Mouse (Mus musculus) stomach, embryonic 14.5 days (tissue): ENCODE data around the gene Prkd2. TPM values are rescaled to one million over a fixed set of nuclear protein-coding genes. Genes with fewer than 3 reads are reported as not detected.

ENCODE experiments used
- ATAC-seq: fragments of 200-750 bp; cut with Nextera tagmentation; 2 replicates; pipeline ENCODE4 v1.8.0; 2017; ENCODE audit warnings: low read depth, moderate TSS enrichment; ENCODE audit not compliant: insufficient number of reproducible peaks, insufficient read depth, low FRiP score
- H3K27ac ChIP-seq: fragments of 300-500 bp; sonication (generic); 2 replicates; pipeline ENCODE4 v1.5.1; 2014; ENCODE audit warnings: mild to moderate bottlenecking, low read length, moderate library complexity, mixed read lengths
- H3K27me3 ChIP-seq: fragments of 300-500 bp; sonication (generic); 2 replicates; pipeline ENCODE4 v1.6.1; 2014; ENCODE audit warnings: low read length, control low read depth, mixed read lengths; ENCODE audit not compliant: control insufficient read depth, insufficient read depth
- H3K36me3 ChIP-seq: fragments of 300-500 bp; sonication (generic); 2 replicates; pipeline ENCODE4 v1.6.1; 2014; ENCODE audit warnings: mild to moderate bottlenecking, control low read depth, low read length, moderate library complexity, mixed read lengths; ENCODE audit not compliant: control insufficient read depth, insufficient read depth
- H3K4me1 ChIP-seq: fragments of 300-500 bp; sonication (generic); 2 replicates; pipeline ENCODE4 v1.6.1; 2014; ENCODE audit warnings: low read length, control low read depth, mixed read lengths; ENCODE audit not compliant: control insufficient read depth, insufficient read depth
- H3K4me2 ChIP-seq: fragments of 300-500 bp; sonication (generic); replicated peaks from 2 replicates; pipeline ENCODE4 v1.6.1; 2014; ENCODE audit warnings: low read depth, low read length, control low read depth
- H3K4me3 ChIP-seq: fragments of 300-500 bp; sonication (generic); 2 replicates; pipeline ENCODE4 v1.5.1; 2014; ENCODE audit warnings: low read depth, low read length, control low read depth
- H3K9ac ChIP-seq: fragments of 300-500 bp; sonication (generic); replicated peaks from 2 replicates; pipeline ENCODE4 v1.6.1; 2014; ENCODE audit warnings: low read depth, mild to moderate bottlenecking, control low read depth, low read length, moderate library complexity, mixed read lengths
- H3K9me3 ChIP-seq: fragments of 300-500 bp; sonication (generic); 2 replicates; pipeline ENCODE4 v1.6.1; 2016; ENCODE audit warnings: low read depth, low read length, control low read depth; ENCODE audit not compliant: control insufficient read depth
- WGBS: fragments of 180-500 bp; shearing (Covaris S2); extraction: QIAGEN DNeasy Blood & Tissue Kit; methylation state at CpG from one replicate; pipeline ENCODE4 v1.1.7; 2014; 5-methylcytosine and 5-hydroxymethylcytosine counted together
- polyA plus RNA-seq: library from polyadenylated mRNA; unstranded; fragments of >200 nt; fragmentation: Nextera tagmentation; extraction: Ambion mirVana; gene quantifications from 2 replicates; pipeline ENCODE4 v1.2.1, GENCODE M21; 2014

Gene Prkd2
- polyA plus RNA-seq, 1 experiment from 2014 or later, result 14.6 TPM

GRCm38 (mm10) chr7:16913806-16914452, 71.2 kb downstream of the Prkd2 start:
- Histone ChIP-seq H3K4me3 (no peak overlapping the region), H3K27ac (no peak overlapping the region), H3K9me3 (no peaks in the 10 kb centered on the region), H3K4me1 (peaks cover 5% of the 10 kb centered on the region; the same call in 1 of the 2 replicates), H3K4me2 (no peak overlapping the region), H3K27me3 (no peaks in the 10 kb centered on the region), H3K9ac (no peak overlapping the region; the same call in 1 of the 2 replicates), H3K36me3 (peaks cover 46% of the 10 kb centered on the region)
- ATAC-seq, result peak; percentile 59; the same call in 1 of the 2 replicates
- WGBS, result 29% methylated on average over 10 of the region's 10 CpGs

GRCm38 (mm10) chr7:16914453-16915343, 72.0 kb downstream of the Prkd2 start:
- Histone ChIP-seq H3K4me3 (no peak overlapping the region), H3K9ac (0 out of 2 replicates have a peak overlapping the region, but pooled peaks have one; percentile 21), H3K36me3 (peaks cover 54% of the 10 kb centered on the region), H3K4me2 (no peak overlapping the region), H3K27me3 (no peaks in the 10 kb centered on the region), H3K4me1 (peaks cover 2% of the 10 kb centered on the region; the same call in 1 of the 2 replicates), H3K27ac (no peak overlapping the region), H3K9me3 (no peaks in the 10 kb centered on the region)
- WGBS, result 81% methylated on average over 18 of the region's 18 CpGs
- no peak for ATAC-seq

GRCm38 (mm10) chr7:16915461-16916340, 73.0 kb downstream of the Prkd2 start:
- no peak overlapping the region for H3K4me2 ChIP-seq
- no peak for ATAC-seq
- no peaks in the 10 kb centered on the region for H3K9me3 ChIP-seq
- no peaks in the 10 kb centered on the region for H3K27me3 ChIP-seq
- WGBS, result 90% methylated on average over 30 of the region's 32 CpGs
- peaks cover 60% of the 10 kb centered on the region for H3K36me3 ChIP-seq
- no peak overlapping the region for H3K4me3 ChIP-seq
- H3K4me1 ChIP-seq, result peaks cover 9% of the 10 kb centered on the region
- H3K9ac ChIP-seq, result no peak overlapping the region
- H3K27ac ChIP-seq, result no peak overlapping the region

- Histone ChIP-seq H3K27ac (no peak overlapping the region), H3K4me2 (no peak overlapping the region), H3K4me1 (peaks cover 18% of the 10 kb centered on the region), H3K27me3 (no peaks in the 10 kb centered on the region), H3K9me3 (no peaks in the 10 kb centered on the region), H3K36me3 (peaks cover 60% of the 10 kb centered on the region), H3K9ac (no peak overlapping the region), H3K4me3 (no peak overlapping the region)
- WGBS, result 75% methylated on average over 30 of the region's 30 CpGs
- no peak for ATAC-seq
These were observed 73.9 kb downstream of the Prkd2 start for GRCm38 (mm10) chr7:16916342-16917265.

GRCm38 (mm10) chr7:16917447-16917846, 74.7 kb downstream of the Prkd2 start:
- WGBS, result 57% methylated on average over 11 of the region's 11 CpGs
- Histone ChIP-seq H3K27me3 (no peaks in the 10 kb centered on the region), H3K4me3 (no peak overlapping the region), H3K9ac (no peak overlapping the region; the same call in 1 of the 2 replicates), H3K36me3 (peaks cover 60% of the 10 kb centered on the region), H3K27ac (no peak overlapping the region), H3K9me3 (no peaks in the 10 kb centered on the region), H3K4me2 (no peak overlapping the region), H3K4me1 (peaks cover 27% of the 10 kb centered on the region)
- ATAC-seq, result no peak

GRCm38 (mm10) chr7:16918014-16918413, 75.3 kb downstream of the Prkd2 start:
- Histone ChIP-seq H3K36me3 (peaks cover 60% of the 10 kb centered on the region), H3K4me2 (no peak overlapping the region), H3K27ac (no peak overlapping the region), H3K4me3 (no peak overlapping the region), H3K4me1 (peaks cover 31% of the 10 kb centered on the region), H3K9ac (no peak overlapping the region), H3K27me3 (no peaks in the 10 kb centered on the region), H3K9me3 (no peaks in the 10 kb centered on the region)
- no peak for ATAC-seq
- 73% methylated on average over 9 of the region's 9 CpGs for WGBS

GRCm38 (mm10) chr7:16918670-16919069, 76.0 kb downstream of the Prkd2 start:
- 60% methylated on average over 3 of the region's 3 CpGs for WGBS
- no peaks in the 10 kb centered on the region for H3K27me3 ChIP-seq
- H3K4me3 ChIP-seq, result no peak overlapping the region
- peaks cover 60% of the 10 kb centered on the region for H3K36me3 ChIP-seq
- H3K27ac ChIP-seq, result no peak overlapping the region
- no peak overlapping the region for H3K9ac ChIP-seq
- H3K9me3 ChIP-seq, result no peaks in the 10 kb centered on the region
- H3K4me1 ChIP-seq, result peaks cover 31% of the 10 kb centered on the region
- H3K4me2 ChIP-seq, result no peak overlapping the region
- ATAC-seq, result no peak
